Mouse (Mus musculus) left cerebral cortex, adult 8-10 months (tissue): ENCODE data around the gene Wnt5a. TPM values are rescaled to one million over a fixed set of nuclear protein-coding genes. Genes with fewer than 3 reads are reported as not detected.
A peak's percentile ranks its signal among the peaks of the same experiment; 100 is the strongest.

Experiments used
- DNase-seq, 2 experiments: peaks; one replicate each; pipeline ENCODE4 v3.0.0; 2022; ENCODE audit warnings: low spot score in 2 of 2
- total RNA-seq, 4 experiments: library from RNA; stranded (reverse); gene quantifications; 2 replicates each; pipeline ENCODE4 v1.2.4; 2022

Wnt5a gene
- total RNA-seq = 10 to 100 TPM in 1 of 4 experiments, 1 to 10 TPM in 3; 6.7 to 12.9 (median 8.7) TPM

DNA sequence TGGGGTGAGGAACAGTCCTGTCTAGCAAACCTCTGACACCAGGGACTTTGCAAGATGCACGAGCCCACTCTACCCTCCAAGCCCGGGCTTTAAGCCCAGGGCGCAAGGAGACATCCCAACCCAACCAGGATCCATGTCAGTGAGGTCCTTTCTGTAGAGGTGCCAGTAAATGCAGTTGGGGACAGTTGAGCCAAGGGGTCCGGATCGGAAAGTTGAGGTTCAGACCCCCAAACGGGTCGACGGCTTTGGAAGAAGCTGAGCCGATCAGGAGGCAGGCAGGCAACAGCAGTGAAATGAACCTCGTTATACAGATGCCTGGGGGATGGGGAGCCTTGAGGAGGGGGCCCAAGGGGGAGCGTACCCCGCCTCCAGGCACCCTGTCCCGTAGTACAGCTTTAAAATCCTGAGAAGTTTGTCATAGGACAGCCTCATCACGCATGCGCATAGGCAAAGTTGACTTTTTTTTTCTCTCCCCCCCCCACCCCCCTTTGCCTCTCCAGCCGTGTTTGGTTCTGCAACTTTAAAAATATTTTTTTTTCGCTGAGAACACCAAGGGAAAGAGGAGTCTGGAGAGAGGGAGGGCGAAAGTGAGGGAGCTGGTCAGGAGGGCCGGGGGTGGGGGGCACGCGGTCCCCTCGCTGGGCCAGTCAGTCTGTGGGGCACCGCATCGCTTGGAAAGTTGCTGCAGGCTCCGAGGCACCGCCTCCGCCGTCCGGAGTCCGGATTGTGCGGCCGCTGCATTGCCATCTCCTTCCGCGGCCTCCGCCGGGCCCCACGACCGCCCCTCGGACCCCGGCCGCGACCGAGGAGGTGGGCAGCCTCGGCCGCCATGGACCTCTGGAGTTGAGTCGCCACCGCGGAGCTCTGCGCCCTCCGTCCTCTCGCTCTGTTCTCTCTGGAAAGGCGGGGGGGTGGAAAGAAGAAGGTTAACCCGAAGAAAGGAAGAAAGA, at the start of gene Wnt5a:
Gene Wnt5a (plus strand): TSS at position 650 of the 950 bp plus-strand sequence.
- no peak for DNase-seq

DNA sequence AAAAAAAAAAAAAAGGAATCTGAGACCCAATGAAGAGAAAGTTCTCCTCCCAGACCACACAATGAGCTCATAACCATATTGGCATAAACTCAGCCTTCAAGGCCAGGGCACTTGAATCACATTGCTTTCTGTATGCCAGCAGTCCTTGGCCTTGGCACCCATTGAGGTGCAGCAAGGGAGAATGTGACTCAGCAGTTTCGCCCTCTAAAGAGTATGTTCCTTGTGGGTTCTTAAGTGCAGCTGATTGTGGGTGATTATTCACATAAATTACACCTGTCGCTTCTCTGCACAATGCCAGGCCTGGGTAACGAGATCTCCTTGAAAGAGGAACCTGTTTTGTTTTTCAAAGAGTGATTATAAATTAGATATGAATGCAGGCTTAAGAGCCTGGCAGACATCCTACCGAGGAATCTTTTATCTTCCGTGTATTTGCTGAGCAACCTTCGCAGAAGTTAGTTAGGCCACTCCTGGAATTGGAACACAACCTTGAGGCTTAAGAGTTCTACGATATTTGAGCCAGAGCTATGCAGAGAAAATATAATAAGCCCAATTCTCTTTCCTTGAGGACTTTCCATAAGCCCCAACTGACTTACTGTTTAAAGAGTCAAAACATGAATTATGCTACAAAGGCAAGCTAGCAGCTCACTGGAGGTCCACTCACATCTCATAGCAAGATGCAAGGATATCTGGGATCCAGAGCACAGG, 48.0 kb upstream of the Wnt5a start:
- peak in 1 of 2 experiments; percentile 20 for DNase-seq

- DNase-seq = no peak
These were observed 47.1 kb upstream of the Wnt5a start for GRCm38 (mm10) chr14:28457428-28457827.

- no peak for DNase-seq
These were observed 36.6 kb upstream of the Wnt5a start for GRCm38 (mm10) chr14:28467956-28468355.

GRCm38 (mm10) chr14:28469696-28470095, 34.9 kb upstream of the Wnt5a start:
- DNase-seq = no peak

- DNase-seq = no peak
These were observed 34.3 kb upstream of the Wnt5a start for GRCm38 (mm10) chr14:28470212-28470611.

DNA sequence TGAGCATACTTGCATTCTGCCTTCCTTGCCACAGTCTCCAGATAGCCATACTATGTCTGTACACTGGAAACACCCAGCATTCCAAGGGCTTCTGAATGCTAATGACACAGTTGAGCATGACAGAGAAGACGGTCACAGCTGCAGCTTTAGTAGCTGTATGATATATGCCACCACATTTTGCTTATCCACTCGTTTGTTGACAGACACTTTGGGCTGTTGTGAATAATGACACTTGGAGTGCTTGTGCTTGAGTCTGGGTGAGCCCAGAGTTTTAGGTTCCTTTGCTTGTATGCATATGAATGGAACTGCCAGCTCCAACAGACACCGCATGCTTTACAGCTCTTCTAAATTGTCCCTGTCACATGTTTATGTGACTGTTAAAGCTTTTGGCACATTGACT, 29.5 kb upstream of the Wnt5a start:
- no peak for DNase-seq

GRCm38 (mm10) chr14:28475421-28475820, 29.1 kb upstream of the Wnt5a start:
- no peak for DNase-seq

GRCm38 (mm10) chr14:28476746-28477145, 27.8 kb upstream of the Wnt5a start:
- DNase-seq = no peak

DNA sequence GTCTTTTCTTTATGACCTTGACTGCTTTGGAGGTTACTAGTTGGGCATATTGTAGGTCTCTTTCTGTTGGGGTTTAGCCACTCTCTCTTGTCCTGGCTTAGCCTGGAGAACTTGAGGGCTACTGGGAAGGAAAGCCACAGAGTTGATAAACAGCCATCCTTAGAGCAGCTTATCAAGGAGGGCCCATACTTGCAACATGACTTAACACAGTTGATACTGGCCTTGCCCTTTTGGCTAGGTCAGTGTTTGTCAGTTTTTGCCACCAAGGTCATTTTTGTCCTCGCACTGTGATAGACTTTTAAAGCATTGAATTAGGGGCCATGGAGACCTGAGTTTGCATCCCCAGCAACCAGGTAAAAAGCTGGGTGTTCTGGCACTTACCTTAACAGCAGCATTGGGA, 23.7 kb upstream of the Wnt5a start:
- DNase-seq = no peak

DNA sequence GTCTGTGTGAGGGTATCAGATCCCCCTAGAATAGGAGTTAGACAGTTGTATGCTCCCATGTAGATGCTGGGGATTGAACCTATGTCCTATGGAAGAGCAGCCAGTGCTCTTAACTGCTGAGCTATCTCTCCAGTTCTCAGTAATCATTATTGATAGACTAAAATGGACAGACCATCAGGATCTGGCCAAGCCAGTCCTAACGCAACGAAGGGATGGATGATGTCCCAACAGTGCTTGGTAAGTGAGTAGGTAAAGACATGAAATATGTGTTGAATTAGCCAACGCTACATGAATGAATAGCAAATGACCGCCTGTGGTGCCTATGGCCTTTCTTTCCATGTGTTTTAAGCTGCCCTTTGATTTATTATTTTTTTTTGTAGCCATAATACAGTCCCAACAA, 10.7 kb upstream of the Wnt5a start:
- DNase-seq = no peak

- no peak for DNase-seq
These were observed 10.3 kb upstream of the Wnt5a start for GRCm38 (mm10) chr14:28494273-28494672.

DNA sequence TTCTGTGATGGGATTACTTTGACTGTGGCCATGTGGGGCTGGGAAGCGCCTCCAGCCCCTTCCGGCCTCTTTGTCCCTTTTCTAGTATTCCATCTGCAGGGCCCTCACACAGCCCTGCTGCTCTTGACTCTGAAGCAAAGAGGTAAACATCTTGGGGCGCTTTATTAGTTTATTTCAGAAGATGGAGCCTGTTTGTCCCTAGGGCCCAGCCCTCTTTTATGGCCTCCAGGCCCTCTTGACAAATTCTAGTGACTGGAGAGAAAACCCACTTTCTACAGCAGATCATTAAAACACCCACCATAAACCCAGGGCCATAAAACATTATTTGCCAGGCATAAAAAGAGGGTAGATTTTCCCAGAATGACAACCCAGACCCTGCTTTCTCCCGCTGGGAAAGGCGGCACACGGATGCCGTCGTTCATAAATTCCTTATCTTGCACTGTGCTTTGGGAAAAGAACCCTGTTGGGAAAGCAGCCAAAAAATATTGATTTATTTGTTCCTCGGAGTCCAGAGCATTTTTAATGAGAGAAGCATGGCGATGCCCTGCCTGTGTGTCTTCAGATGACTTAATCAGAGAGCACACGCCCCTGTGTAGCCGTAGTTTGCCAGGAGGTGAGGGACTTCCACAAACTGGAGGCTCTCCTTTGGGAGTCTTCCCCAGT, 3.2 kb upstream of the Wnt5a start:
- DNase-seq = no peak

- DNase-seq = no peak
These were observed 1.3 kb upstream of the Wnt5a start for GRCm38 (mm10) chr14:28503276-28503675.

DNA sequence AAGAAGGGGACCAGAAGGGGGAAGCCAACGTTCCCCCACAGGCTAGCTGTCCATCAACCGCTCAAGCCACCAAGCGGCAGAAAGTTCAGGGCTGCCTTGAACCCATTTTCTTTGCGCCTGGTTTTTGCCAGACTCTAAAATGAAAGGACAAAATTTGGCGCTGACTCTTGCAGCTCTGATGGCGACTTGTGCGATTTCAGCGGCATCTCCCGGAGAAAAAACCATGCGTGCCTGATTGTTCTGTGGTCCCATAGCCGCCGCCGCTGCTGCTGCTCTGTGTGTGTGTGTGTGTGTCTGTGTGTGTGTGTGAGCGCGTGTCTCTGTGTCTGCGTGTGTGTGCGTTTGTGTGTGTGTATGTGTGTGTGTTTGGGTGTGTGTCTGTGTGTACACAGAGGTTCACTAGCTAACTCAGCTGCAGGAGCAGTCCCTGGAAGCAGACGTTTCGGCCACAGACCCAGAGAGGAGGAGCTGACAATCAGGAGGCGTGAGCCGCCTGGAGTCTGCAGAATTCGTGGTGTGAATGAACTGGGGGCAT, 568 bp downstream of the Wnt5a start:
- DNase-seq = peak in 1 of 2 experiments; percentile 25

- peak in 1 of 2 experiments; percentile 17 for DNase-seq
These were observed 1.2 kb downstream of the Wnt5a start for GRCm38 (mm10) chr14:28505586-28506375.

GRCm38 (mm10) chr14:28506376-28506831, 1.9 kb downstream of the Wnt5a start:
- DNase-seq = peak in 1 of 2 experiments; percentile 17

GRCm38 (mm10) chr14:28507011-28507410, 2.5 kb downstream of the Wnt5a start:
- DNase-seq = no peak

DNA sequence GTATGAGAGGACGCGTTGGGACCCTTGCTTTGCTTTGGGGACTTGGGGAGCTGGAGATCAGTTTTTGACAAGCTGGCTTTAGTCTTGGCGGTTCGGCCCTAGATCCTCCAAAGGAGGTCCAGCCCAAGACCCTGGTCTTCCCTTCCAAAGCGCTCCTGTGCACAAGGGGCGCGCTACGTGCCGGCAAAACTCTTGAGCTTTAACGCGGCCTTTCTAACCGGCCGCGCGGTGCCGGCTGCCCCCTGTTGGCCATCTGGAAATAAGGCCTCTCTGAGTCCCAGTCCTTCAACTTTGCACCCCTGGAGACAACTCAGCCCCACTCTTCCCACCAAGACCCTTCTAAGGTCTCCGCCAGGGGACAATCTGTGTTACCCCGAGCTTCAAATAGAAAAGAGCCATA, 2.9 kb downstream of the Wnt5a start:
- DNase-seq = peak in 1 of 2 experiments; percentile 55
